Mouse (Mus musculus): ENCODE measurements around the gene Heatr5b. TPM values are rescaled to one million over a fixed set of nuclear protein-coding genes. Genes with fewer than 3 reads are reported as not detected.

Heatr5b gene
- polyA plus RNA-seq, 1 experiment from 2014 or later, result 14.2 TPM

GRCm38 (mm10) chr17:78719086-78719485, 116.1 kb downstream of the Heatr5b start:
- Histone ChIP-seq H3K27me3 (ENCODE audit: control insufficient read depth, insufficient read depth, low read length) (no peaks in the 10 kb centered on the region), H3K27ac (replicated peaks; ENCODE audit: low read depth, low read length) (no peak overlapping the region), H3K9me3 (replicated peaks; ENCODE audit: control insufficient read depth, low read length) (no peaks in the 10 kb centered on the region), H3K36me3 (replicated peaks; ENCODE audit: control insufficient read depth, insufficient read depth, low read depth, low read length) (no peaks in the 10 kb centered on the region; the same call in 1 of the 2 replicates), H3K9ac (replicated peaks; ENCODE audit: low read length) (no peak overlapping the region), H3K4me1 (ENCODE audit: control insufficient read depth, insufficient read depth, low read length) (no peaks in the 10 kb centered on the region), H3K4me2 (ENCODE audit: low read depth, low read length) (no peak overlapping the region), H3K4me3 (ENCODE audit: low read depth, low read length) (no peak overlapping the region)
- 90% methylated on average over 13 of the region's 13 CpGs for WGBS
- no peak for ATAC-seq (replicated peaks; ENCODE audit: insufficient number of reproducible peaks, low FRiP score, low TSS enrichment, low read depth)
- DNase-seq (ENCODE audit: low spot score), result no peak

DNA sequence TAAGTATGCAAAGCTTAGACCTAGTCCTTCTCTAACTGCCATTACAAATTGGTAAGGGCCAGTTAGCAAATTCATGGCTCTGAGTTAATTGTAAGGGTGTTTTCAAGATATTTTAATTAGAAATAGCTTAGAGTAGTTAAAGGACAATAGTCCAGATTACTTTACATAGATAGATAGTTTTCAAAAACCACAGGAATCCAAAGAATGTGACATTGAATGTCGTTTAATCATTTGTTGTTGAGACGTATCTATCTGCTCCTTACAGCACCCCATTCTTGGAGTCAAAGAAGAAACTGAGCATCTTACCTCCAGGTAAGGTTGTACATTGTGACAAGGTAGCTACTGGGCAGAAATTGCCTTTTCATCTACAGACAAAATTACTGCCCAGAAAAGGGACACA, 124.9 kb downstream of the Heatr5b start:
- H3K9ac ChIP-seq (replicated peaks; ENCODE audit: low read length), result no peak overlapping the region
- no peaks in the 10 kb centered on the region for H3K36me3 ChIP-seq (replicated peaks; ENCODE audit: control insufficient read depth, insufficient read depth, low read depth, low read length)
- WGBS, result 70% methylated on average over 2 of the region's 2 CpGs
- no peak overlapping the region for H3K4me3 ChIP-seq (ENCODE audit: low read depth, low read length)
- no peaks in the 10 kb centered on the region for H3K27me3 ChIP-seq (ENCODE audit: control insufficient read depth, insufficient read depth, low read length)
- no peak overlapping the region for H3K4me2 ChIP-seq (ENCODE audit: low read depth, low read length)
- no peak for DNase-seq (ENCODE audit: low spot score)
- H3K9me3 ChIP-seq (replicated peaks; ENCODE audit: control insufficient read depth, low read length), result no peaks in the 10 kb centered on the region
- H3K27ac ChIP-seq (replicated peaks; ENCODE audit: low read depth, low read length), result no peak overlapping the region
- ATAC-seq (replicated peaks; ENCODE audit: insufficient number of reproducible peaks, low FRiP score, low TSS enrichment, low read depth), result no peak
- no peaks in the 10 kb centered on the region for H3K4me1 ChIP-seq (ENCODE audit: control insufficient read depth, insufficient read depth, low read length)

DNA sequence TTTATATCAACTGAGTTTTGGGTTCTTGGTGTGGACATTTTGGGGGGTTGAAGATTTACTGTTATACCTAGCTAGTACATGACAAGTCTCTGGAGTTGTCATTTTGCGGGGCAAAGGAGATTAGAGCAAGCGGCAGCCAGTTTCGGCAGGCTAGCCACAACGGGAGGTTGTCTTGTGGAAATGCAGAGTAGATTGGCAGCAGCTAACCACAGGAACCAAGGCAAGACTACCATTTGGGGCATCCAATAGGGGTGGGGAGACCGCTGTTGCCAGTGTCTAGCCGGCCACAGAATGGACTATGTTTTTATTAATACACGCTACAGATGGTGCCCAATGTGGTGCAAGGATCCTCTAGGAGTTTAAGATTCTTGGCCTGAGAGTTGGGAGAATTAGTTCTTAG, 126.7 kb downstream of the Heatr5b start:
- ATAC-seq (replicated peaks; ENCODE audit: insufficient number of reproducible peaks, low FRiP score, low TSS enrichment, low read depth) (no peak), DNase-seq (ENCODE audit: low spot score) (no peak)
- H3K4me1 ChIP-seq (ENCODE audit: control insufficient read depth, insufficient read depth, low read length), result no peaks in the 10 kb centered on the region
- H3K27me3 ChIP-seq (ENCODE audit: control insufficient read depth, insufficient read depth, low read length), result no peaks in the 10 kb centered on the region
- H3K4me2 ChIP-seq (ENCODE audit: low read depth, low read length), result no peak overlapping the region
- 86% methylated on average over 7 of the region's 7 CpGs for WGBS
- H3K27ac ChIP-seq (replicated peaks; ENCODE audit: low read depth, low read length), result no peak overlapping the region
- H3K36me3 ChIP-seq (replicated peaks; ENCODE audit: control insufficient read depth, insufficient read depth, low read depth, low read length), result no peaks in the 10 kb centered on the region
- H3K4me3 ChIP-seq (ENCODE audit: low read depth, low read length), result no peak overlapping the region
- H3K9me3 ChIP-seq (replicated peaks; ENCODE audit: control insufficient read depth, low read length), result no peaks in the 10 kb centered on the region
- no peak overlapping the region for H3K9ac ChIP-seq (replicated peaks; ENCODE audit: low read length)

GRCm38 (mm10) chr17:78702988-78703387, 132.2 kb downstream of the Heatr5b start:
- H3K36me3 ChIP-seq (replicated peaks; ENCODE audit: control insufficient read depth, insufficient read depth, low read depth, low read length), result no peaks in the 10 kb centered on the region
- DNase-seq (ENCODE audit: low spot score) (no peak), ATAC-seq (replicated peaks; ENCODE audit: insufficient number of reproducible peaks, low FRiP score, low TSS enrichment, low read depth) (no peak)
- no peaks in the 10 kb centered on the region for H3K4me1 ChIP-seq (ENCODE audit: control insufficient read depth, insufficient read depth, low read length)
- H3K4me3 ChIP-seq (ENCODE audit: low read depth, low read length), result no peak overlapping the region
- WGBS, result 92% methylated on average over 7 of the region's 7 CpGs
- no peaks in the 10 kb centered on the region for H3K27me3 ChIP-seq (ENCODE audit: control insufficient read depth, insufficient read depth, low read length)
- H3K27ac ChIP-seq (replicated peaks; ENCODE audit: low read depth, low read length), result no peak overlapping the region
- no peaks in the 10 kb centered on the region for H3K9me3 ChIP-seq (replicated peaks; ENCODE audit: control insufficient read depth, low read length)
- H3K9ac ChIP-seq (replicated peaks; ENCODE audit: low read length), result no peak overlapping the region
- no peak overlapping the region for H3K4me2 ChIP-seq (ENCODE audit: low read depth, low read length)

Other genes starting within 250 kb of the Heatr5b start
- gene Strn, start 98.2 kb downstream of the Heatr5b start, polyA plus RNA-seq (2014; fragmentation: Nextera tagmentation; extraction: Ambion mirVana), result 5.8 TPM in 2 replicates
- gene Gpatch11, start 203 bp upstream of the Heatr5b start, polyA plus RNA-seq (2014; fragmentation: Nextera tagmentation; extraction: Ambion mirVana), result 38.7 and 39.5 TPM in 2 replicates
- 6.4 and 7.1 TPM in 2 replicates for gene Eif2ak2, start 47.2 kb upstream of the Heatr5b start, polyA plus RNA-seq (2014; fragmentation: Nextera tagmentation; extraction: Ambion mirVana)
- gene Sult6b1, start 71.6 kb upstream of the Heatr5b start, polyA plus RNA-seq (2014; fragmentation: Nextera tagmentation; extraction: Ambion mirVana), result 0.15 and 0.45 TPM in 2 replicates
- 106 and 123 TPM in 2 replicates for gene Cebpzos, start 81.1 kb upstream of the Heatr5b start, polyA plus RNA-seq (2014; fragmentation: Nextera tagmentation; extraction: Ambion mirVana)
- 57.6 and 69.3 TPM in 2 replicates for gene Cebpz, start 101.7 kb upstream of the Heatr5b start, polyA plus RNA-seq (2014; fragmentation: Nextera tagmentation; extraction: Ambion mirVana)
- 58.2 and 62.5 TPM in 2 replicates for gene Ndufaf7, start 101.8 kb upstream of the Heatr5b start, polyA plus RNA-seq (2014; fragmentation: Nextera tagmentation; extraction: Ambion mirVana)
- 53.9 and 58.7 TPM in 2 replicates for gene Prkd3, start 185.5 kb upstream of the Heatr5b start, polyA plus RNA-seq (2014; fragmentation: Nextera tagmentation; extraction: Ambion mirVana)
- gene Qpct, start 216.5 kb upstream of the Heatr5b start, polyA plus RNA-seq (2014; fragmentation: Nextera tagmentation; extraction: Ambion mirVana), result 7.3 and 8.4 TPM in 2 replicates